Mouse (Mus musculus) retina, postnatal 1 day (tissue): ENCODE results near the gene Mgst3.

Experiments used
- DNase-seq: peaks from one replicate; pipeline ENCODE4 v3.0.0-alpha.2; 2012

The Mgst3 gene

GRCm38 (mm10) chr1:167393683-167394492 lies at the start of gene Mgst3:
TSS of gene Mgst3 (minus strand) at chr1:167393841.
- DNase-seq = peak; percentile 98

- peak; percentile 88 for DNase-seq
These were observed 44.7 kb upstream of the Mgst3 start for GRCm38 (mm10) chr1:167438231-167438885.

DNA sequence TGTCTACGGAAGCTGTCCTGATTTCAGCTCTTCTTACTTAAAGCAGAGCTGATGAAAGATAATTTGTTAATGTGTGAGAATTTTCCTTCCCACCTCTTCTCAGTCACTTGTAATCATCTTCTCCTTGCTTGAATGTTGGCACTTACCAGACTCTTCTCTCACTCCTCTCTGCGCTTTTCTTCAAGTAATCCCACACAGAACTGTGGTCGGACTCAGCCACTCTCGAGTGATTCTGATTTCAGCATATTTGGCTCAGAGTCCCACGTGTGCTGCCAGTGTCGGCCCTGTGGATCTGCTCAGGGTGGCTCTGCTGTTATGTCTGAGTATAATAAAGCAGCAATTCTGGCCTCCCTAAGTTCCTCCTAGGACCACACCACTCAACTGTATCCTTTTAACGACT lies 43.5 kb upstream of the Mgst3 start:
- DNase-seq = no peak

DNA sequence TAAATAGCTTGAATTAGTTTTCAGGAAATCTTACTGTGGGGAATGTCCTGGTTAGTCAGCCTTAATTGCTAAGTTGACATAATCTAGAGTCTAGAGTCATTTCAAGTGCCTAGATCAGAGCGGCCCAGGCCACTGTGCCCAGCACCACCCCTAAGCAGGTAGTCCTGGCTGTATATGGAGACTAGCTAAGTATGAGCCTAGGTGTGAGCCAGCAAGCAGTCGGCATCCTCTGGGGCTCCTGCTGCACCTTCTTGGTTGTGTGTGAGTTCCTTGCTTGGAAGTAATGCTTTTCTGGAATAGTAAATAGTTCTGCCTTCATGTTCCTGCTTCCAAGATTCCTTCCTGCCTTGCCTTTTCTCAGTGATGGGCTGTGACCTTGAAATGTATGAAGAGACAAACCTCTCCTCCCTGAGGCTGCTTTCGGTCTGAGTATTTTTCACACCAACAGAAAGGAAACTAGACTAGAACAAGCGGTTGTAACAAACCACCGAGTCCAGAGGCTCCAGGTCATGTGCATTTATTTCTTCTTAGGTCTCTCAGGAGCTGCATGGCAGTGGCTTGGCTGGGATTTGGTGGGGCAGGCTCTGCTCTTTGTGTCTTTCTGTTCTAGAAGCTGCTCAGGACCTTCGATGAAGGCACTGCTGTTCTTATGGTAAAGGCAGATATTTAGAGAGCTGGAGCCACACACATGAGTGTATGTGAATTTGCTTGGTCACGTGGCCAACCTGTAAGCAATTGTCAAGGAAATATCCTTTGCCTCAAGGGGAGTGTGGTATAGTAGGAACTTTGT lies 42.7 kb upstream of the Mgst3 start:
- no peak for DNase-seq

DNA sequence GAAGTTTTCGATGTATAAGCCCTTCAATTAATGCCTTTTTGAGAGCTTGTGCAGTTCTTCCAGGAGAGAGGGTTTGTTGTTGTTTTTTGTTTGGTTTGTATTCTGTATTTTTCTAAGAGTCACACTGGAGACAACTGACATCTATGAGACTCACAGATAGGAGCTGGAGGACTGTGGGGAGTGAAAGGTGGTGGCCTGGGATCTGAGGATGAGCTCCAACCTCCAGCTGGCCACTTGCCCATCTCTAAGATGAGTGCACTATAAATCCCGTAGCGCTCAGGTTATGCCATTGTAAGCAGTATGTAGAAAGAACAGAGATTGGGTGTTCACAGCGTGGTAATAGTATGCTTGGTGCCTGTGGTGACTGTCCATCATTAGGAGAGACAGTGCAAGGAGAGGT lies 41.3 kb upstream of the Mgst3 start:
- DNase-seq = no peak

DNA sequence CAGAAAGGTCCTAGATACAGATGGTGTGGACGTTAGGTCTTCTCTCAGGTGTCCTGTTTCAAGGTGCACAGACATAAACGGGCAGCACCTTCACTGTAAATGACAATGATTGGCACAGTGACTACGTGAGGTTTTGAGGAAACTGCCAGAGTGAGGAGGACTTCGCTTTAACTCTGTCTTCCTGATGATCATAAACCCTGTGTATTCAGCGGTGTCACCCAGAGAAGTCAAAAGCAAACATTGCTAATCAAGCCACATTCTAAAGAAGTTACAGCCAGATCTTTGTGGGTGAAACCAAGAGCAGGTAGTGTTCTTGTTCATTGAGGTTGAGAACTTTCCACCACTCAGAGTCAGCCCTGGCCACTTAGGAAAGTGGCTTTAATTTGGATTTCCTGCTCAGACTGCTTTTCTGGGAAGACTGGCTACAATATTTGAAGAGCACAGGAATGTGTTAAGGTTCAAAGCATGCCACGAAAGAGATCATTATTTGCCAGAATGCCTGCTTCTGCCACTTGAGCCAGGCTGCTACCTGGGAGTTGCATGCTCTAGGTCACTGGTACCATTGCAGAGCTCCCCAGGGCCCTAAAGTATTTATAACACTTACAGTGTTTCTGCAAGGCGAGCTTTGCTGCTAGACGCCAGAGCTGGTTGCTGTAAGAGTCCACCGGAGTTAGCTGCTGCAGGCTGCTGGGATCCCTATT lies 37.5 kb upstream of the Mgst3 start:
- no peak for DNase-seq

- no peak for DNase-seq
These were observed 33.0 kb upstream of the Mgst3 start for GRCm38 (mm10) chr1:167426681-167427080.

- no peak for DNase-seq
These were observed 31.9 kb upstream of the Mgst3 start for GRCm38 (mm10) chr1:167425572-167425971.

GRCm38 (mm10) chr1:167422501-167423240 lies 29.0 kb upstream of the Mgst3 start:
- DNase-seq = no peak

GRCm38 (mm10) chr1:167414846-167415245 lies 21.2 kb upstream of the Mgst3 start:
- DNase-seq = peak; percentile 86

- DNase-seq = no peak
These were observed 18.5 kb upstream of the Mgst3 start for GRCm38 (mm10) chr1:167411991-167412715.

GRCm38 (mm10) chr1:167409601-167410000 lies 16.0 kb upstream of the Mgst3 start:
- DNase-seq = no peak

DNA sequence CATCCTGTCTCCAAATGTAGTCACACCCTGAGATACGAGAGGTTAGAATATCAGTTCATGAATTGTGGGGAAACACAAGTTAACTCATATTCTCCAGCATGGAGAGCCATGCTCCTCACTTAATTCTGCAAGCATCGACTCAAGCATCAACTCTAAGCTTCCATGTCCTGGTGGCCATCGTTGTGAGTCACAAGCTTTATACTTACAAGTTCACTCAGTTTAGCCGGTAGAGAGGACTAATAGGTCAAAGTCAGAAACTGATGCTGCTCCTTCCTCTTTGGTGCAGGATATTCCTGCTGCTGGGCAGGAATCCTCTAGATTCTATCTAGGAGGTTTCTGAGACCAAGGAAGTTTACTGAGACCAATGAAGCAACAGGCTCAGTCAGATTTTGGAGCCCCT lies 11.6 kb upstream of the Mgst3 start:
- DNase-seq = no peak

GRCm38 (mm10) chr1:167393281-167393680 lies 360 bp downstream of the Mgst3 start:
- DNase-seq = peak; percentile 55

- DNase-seq = peak; percentile 10
These were observed 954 bp downstream of the Mgst3 start for GRCm38 (mm10) chr1:167392687-167393086.

GRCm38 (mm10) chr1:167392031-167392640 lies 1.5 kb downstream of the Mgst3 start:
- DNase-seq = no peak

DNA sequence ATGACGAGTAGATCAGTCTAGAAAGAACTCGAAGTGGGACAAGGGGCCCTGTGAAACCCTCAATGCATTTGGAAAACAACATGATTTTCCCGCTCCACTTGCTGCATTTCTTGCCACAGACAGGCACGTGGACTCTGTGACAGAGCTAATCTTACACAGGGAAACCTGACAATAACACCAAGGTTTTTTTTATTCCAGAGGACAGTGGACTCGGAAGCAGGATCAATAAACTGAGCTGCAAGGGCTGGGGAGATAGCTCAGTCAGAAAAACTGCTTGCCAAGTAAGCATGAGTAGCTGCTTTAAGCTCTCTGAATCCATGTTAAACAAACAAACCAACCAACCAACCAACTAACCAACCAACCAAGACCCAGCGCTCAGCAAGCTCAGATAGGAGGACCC lies 2.4 kb downstream of the Mgst3 start:
- DNase-seq = no peak

- no peak for DNase-seq
These were observed 3.3 kb downstream of the Mgst3 start for GRCm38 (mm10) chr1:167390381-167390780.

DNA sequence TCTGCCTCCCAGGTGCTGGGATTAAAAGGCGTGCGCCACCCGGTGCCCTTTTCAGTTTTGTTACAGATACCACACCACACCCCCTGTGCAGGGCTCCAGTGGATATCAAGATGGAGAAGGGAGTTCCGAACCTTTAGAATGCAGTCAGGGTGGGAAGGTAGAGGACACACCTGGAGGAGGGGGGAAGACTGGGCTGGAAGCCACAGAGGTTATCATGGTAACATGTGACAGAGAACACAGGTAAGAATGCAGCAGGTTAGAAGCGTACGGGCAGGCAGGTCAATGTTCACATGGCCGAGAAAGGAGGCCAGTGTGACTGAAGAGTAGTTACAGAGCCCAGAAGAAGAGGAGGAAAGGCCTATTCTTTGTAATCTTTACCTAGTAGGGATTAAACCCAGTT lies 4.1 kb downstream of the Mgst3 start:
- DNase-seq = no peak

DNA sequence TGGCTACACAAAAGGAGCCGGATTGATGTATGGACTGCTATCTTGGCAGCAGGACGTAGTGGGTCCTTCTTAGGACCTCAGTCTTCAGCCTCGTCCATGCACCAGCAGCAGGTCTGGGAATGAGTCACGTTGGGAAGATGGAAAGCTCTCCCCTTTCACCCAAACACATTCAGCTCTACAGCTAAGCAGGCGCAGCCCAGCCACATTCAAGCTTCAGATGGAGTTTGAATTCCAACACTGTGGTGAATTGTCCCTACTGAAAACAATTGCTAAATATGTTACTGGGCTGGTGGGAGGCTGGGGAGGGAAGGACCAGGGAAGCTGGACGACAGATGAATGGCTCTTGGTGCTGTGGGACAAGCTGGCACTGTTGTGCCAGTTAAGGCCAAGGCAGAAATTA lies 5.1 kb downstream of the Mgst3 start:
- DNase-seq = no peak

GRCm38 (mm10) chr1:167387796-167388195 lies 5.8 kb downstream of the Mgst3 start:
- DNase-seq = no peak
